Mouse (Mus musculus) liver, adult 2 months (tissue): ENCODE measurements at regions not wholly inside any gene's neighbourhood (a gene's known extent, or its start where the extent isn't known, plus 50 kb on each side); places are given as distances from the start of the nearest gene placed in this dataset.

Experiments
- DNase-seq: peaks from one replicate; pipeline ENCODE4 v3.0.0-alpha.2; 2011; ENCODE audit warnings: low read depth, low spot score; ENCODE audit errors: extremely low read depth
- H3K27ac ChIP-seq: fragments of 200-500 bp; replicated peaks from 2 replicates; pipeline ENCODE4 v1.5.1; 2012; ENCODE audit warnings: low read depth, mild to moderate bottlenecking, control low read depth, inconsistent platforms, low read length; ENCODE audit not compliant: insufficient read depth
- H3K27me3 ChIP-seq: fragments of 200-500 bp; 2 replicates; pipeline ENCODE4 v1.6.1; 2012; ENCODE audit warnings: mild to moderate bottlenecking, moderate library complexity, low read length, inconsistent platforms; ENCODE audit not compliant: control insufficient read depth, insufficient read depth
- H3K36me3 ChIP-seq: fragments of 200-500 bp; 2 replicates; pipeline ENCODE4 v1.6.1; 2012; ENCODE audit warnings: low read length, inconsistent platforms; ENCODE audit not compliant: control insufficient read depth, insufficient read depth
- H3K4me1 ChIP-seq: fragments of 200-500 bp; 2 replicates; pipeline ENCODE4 v1.6.1; 2011; ENCODE audit warnings: low read length; ENCODE audit not compliant: control insufficient read depth, insufficient read depth
- H3K4me3 ChIP-seq: fragments of 200-500 bp; 2 replicates; pipeline ENCODE4 v1.5.1; 2011; ENCODE audit warnings: low read depth, mild to moderate bottlenecking, control low read depth, low read length, moderate library complexity; ENCODE audit not compliant: insufficient read depth
- H3K79me2 ChIP-seq: fragments of 200-500 bp; 2 replicates; pipeline ENCODE4 v1.6.1; 2012; ENCODE audit warnings: inconsistent platforms, mild to moderate bottlenecking, low read length, moderate library complexity; ENCODE audit not compliant: control insufficient read depth, insufficient read depth
- H3K9ac ChIP-seq: fragments of 200-500 bp; 2 replicates; pipeline ENCODE4 v1.6.1; 2012; ENCODE audit warnings: low read depth, mild to moderate bottlenecking, control low read depth, inconsistent platforms, low read length
- CTCF ChIP-seq: fragments of 200-500 bp; IDR thresholded peaks from 2 replicates; pipeline ENCODE4 v1.5.1; 2011; ENCODE audit warnings: low read depth, low read length, control low read depth
- POLR2A ChIP-seq: fragments of 200-500 bp; IDR thresholded peaks from 2 replicates; pipeline ENCODE4 v1.6.1; 2011; ENCODE audit warnings: low read length, control low read depth; ENCODE audit not compliant: insufficient read depth; ENCODE audit errors: extremely low read depth
- WGBS: fragments of 180-500 bp; shearing (Covaris S2); methylation state at CpG from one replicate; pipeline ENCODE4 v1.1.7; 2018; 5-methylcytosine and 5-hydroxymethylcytosine counted together

- no peak for TF ChIP-seq CTCF
- TF ChIP-seq POLR2A = no peak
- no peaks in the 10 kb centered on the region for H3K27me3 ChIP-seq
- WGBS = 80% methylated on average over 8 of the region's 8 CpGs
- H3K36me3 ChIP-seq = no peaks in the 10 kb centered on the region
- no peak overlapping the region for H3K9ac ChIP-seq
- no peak for DNase-seq
- H3K27ac ChIP-seq = no peak overlapping the region
- H3K79me2 ChIP-seq = no peaks in the 10 kb centered on the region
- no peaks in the 10 kb centered on the region for H3K4me1 ChIP-seq
- no peak overlapping the region for H3K4me3 ChIP-seq
Measured at GRCm38 (mm10) chr2:109510070-109510979, 164.2 kb upstream of the Bdnf start.

- 91% methylated on average over 4 of the region's 4 CpGs for WGBS
Measured at GRCm38 (mm10) chr2:109511142-109511541, 163.4 kb upstream of the Bdnf start.

GRCm38 (mm10) chr2:109519261-109519660, 155.2 kb upstream of the Bdnf start:
- TF ChIP-seq CTCF (no peak), POLR2A (no peak)
- Histone ChIP-seq H3K4me3 (no peak overlapping the region), H3K79me2 (no peaks in the 10 kb centered on the region), H3K27me3 (no peaks in the 10 kb centered on the region), H3K4me1 (no peaks in the 10 kb centered on the region), H3K9ac (no peak overlapping the region), H3K27ac (no peak overlapping the region), H3K36me3 (no peaks in the 10 kb centered on the region)
- DNase-seq = no peak
- 59% methylated on average over 4 of the region's 4 CpGs for WGBS

More at GRCm38 (mm10) chr2:109511142-109511541, 163.4 kb upstream of the Bdnf start:
- Histone ChIP-seq H3K27ac (no peak overlapping the region), H3K4me1 (no peaks in the 10 kb centered on the region), H3K4me3 (no peak overlapping the region), H3K79me2 (no peaks in the 10 kb centered on the region), H3K27me3 (no peaks in the 10 kb centered on the region), H3K36me3 (no peaks in the 10 kb centered on the region), H3K9ac (no peak overlapping the region)
- DNase-seq = no peak
- TF ChIP-seq POLR2A (no peak), CTCF (no peak)

- no peak overlapping the region for H3K4me3 ChIP-seq
- H3K27me3 ChIP-seq = no peaks in the 10 kb centered on the region
- no peak overlapping the region for H3K9ac ChIP-seq
- H3K4me1 ChIP-seq = no peaks in the 10 kb centered on the region
- H3K27ac ChIP-seq = no peak overlapping the region
- no peak for DNase-seq
- H3K36me3 ChIP-seq = no peaks in the 10 kb centered on the region
- H3K79me2 ChIP-seq = no peaks in the 10 kb centered on the region
- WGBS = 46% methylated on average over 3 of the region's 3 CpGs
- TF ChIP-seq CTCF (no peak), POLR2A (no peak)
Measured at GRCm38 (mm10) chr2:109520471-109520870, 154.0 kb upstream of the Bdnf start.

GRCm38 (mm10) chr2:109539519-109539918, 135.0 kb upstream of the Bdnf start:
- 61% methylated on average over 1 of the region's 1 CpGs for WGBS
- Histone ChIP-seq H3K4me1 (no peaks in the 10 kb centered on the region), H3K9ac (no peak overlapping the region), H3K36me3 (no peaks in the 10 kb centered on the region), H3K27ac (no peak overlapping the region), H3K79me2 (no peaks in the 10 kb centered on the region), H3K4me3 (no peak overlapping the region), H3K27me3 (no peaks in the 10 kb centered on the region)
- no peak for TF ChIP-seq CTCF
- DNase-seq = peak; percentile 10

- Histone ChIP-seq H3K27me3 (no peaks in the 10 kb centered on the region), H3K27ac (no peak overlapping the region), H3K4me1 (peaks cover 3% of the 10 kb centered on the region; the same call in 1 of the 2 replicates), H3K4me3 (no peak overlapping the region), H3K9ac (no peak overlapping the region), H3K36me3 (no peaks in the 10 kb centered on the region), H3K79me2 (no peaks in the 10 kb centered on the region)
- peak; percentile 81 for DNase-seq
- TF ChIP-seq CTCF = no peak
- TF ChIP-seq POLR2A = no peak
- 42% methylated on average over 7 of the region's 7 CpGs for WGBS
Measured at GRCm38 (mm10) chr2:109546486-109547115, 127.9 kb upstream of the Bdnf start.
